Mouse (Mus musculus): ENCODE measurements at regions not wholly inside any gene's neighbourhood (a gene's known extent, or its start where the extent isn't known, plus 50 kb on each side); places are given as distances from the start of the nearest gene placed in this dataset.

- Histone ChIP-seq H3K4me3 (ENCODE audit: low read depth, low read length) (peak overlapping the region; percentile 38), H3K36me3 (ENCODE audit: control insufficient read depth, insufficient read depth, low read length) (no peaks in the 10 kb centered on the region), H3K4me1 (ENCODE audit: control insufficient read depth, insufficient read depth, low read length) (peaks cover 15% of the 10 kb centered on the region), H3K27me3 (ENCODE audit: control insufficient read depth, insufficient read depth, low read length) (peaks cover 26% of the 10 kb centered on the region; the same call in 1 of the 2 replicates), H3K4me2 (ENCODE audit: low read depth, severe bottlenecking) (peak overlapping the region; percentile 91), H3K9ac (ENCODE audit: low read length) (peak overlapping the region; percentile 12; the same call in 1 of the 2 replicates), H3K9me3 (ENCODE audit: control insufficient read depth, low read length) (no peaks in the 10 kb centered on the region), H3K27ac (replicated peaks; ENCODE audit: low read depth, low read length) (no peak overlapping the region)
- WGBS: under 1% methylated on average over 17 of the region's 17 CpGs
- ATAC-seq (ENCODE audit: insufficient number of reproducible peaks, low FRiP score, low TSS enrichment, low read depth) (no peak), DNase-seq (ENCODE audit: low spot score) (peak; percentile 41)
Observed at GRCm38 (mm10) chr3:118434311-118434710, 127.6 kb upstream of the Dpyd start.

- peaks cover 15% of the 10 kb centered on the region for H3K4me1 ChIP-seq (ENCODE audit: control insufficient read depth, insufficient read depth, low read length)
- DNase-seq (ENCODE audit: low spot score) (peak; percentile 42), ATAC-seq (ENCODE audit: insufficient number of reproducible peaks, low FRiP score, low TSS enrichment, low read depth) (no peak)
- WGBS: 2% methylated on average over 13 of the region's 13 CpGs
- peaks cover 26% of the 10 kb centered on the region; the same call in 1 of the 2 replicates for H3K27me3 ChIP-seq (ENCODE audit: control insufficient read depth, insufficient read depth, low read length)
- no peak overlapping the region for H3K9ac ChIP-seq (ENCODE audit: low read length)
- peak overlapping the region; percentile 38 for H3K4me3 ChIP-seq (ENCODE audit: low read depth, low read length)
- H3K36me3 ChIP-seq (ENCODE audit: control insufficient read depth, insufficient read depth, low read length): no peaks in the 10 kb centered on the region
- H3K4me2 ChIP-seq (ENCODE audit: low read depth, severe bottlenecking): peak overlapping the region; percentile 91
- H3K27ac ChIP-seq (replicated peaks; ENCODE audit: low read depth, low read length): no peak overlapping the region
- no peaks in the 10 kb centered on the region for H3K9me3 ChIP-seq (ENCODE audit: control insufficient read depth, low read length)
Observed at GRCm38 (mm10) chr3:118434847-118435246, 127.1 kb upstream of the Dpyd start.

- Histone ChIP-seq H3K9ac (ENCODE audit: low read length) (no peak overlapping the region), H3K27me3 (ENCODE audit: control insufficient read depth, insufficient read depth, low read length) (peaks cover 24% of the 10 kb centered on the region; the same call in 1 of the 2 replicates), H3K4me2 (ENCODE audit: low read depth, severe bottlenecking) (peak overlapping the region; percentile 91), H3K36me3 (ENCODE audit: control insufficient read depth, insufficient read depth, low read length) (no peaks in the 10 kb centered on the region), H3K4me3 (ENCODE audit: low read depth, low read length) (peak overlapping the region; percentile 38; the same call in 1 of the 2 replicates), H3K27ac (replicated peaks; ENCODE audit: low read depth, low read length) (no peak overlapping the region), H3K9me3 (ENCODE audit: control insufficient read depth, low read length) (no peaks in the 10 kb centered on the region), H3K4me1 (ENCODE audit: control insufficient read depth, insufficient read depth, low read length) (peaks cover 12% of the 10 kb centered on the region)
- DNase-seq (ENCODE audit: low spot score) (no peak), ATAC-seq (ENCODE audit: insufficient number of reproducible peaks, low FRiP score, low TSS enrichment, low read depth) (no peak)
- 6% methylated on average over 9 of the region's 9 CpGs for WGBS
Observed at GRCm38 (mm10) chr3:118435248-118435647, 126.7 kb upstream of the Dpyd start.

GRCm38 (mm10) chr3:118443742-118444332, 118.1 kb upstream of the Dpyd start:
- no peak for ATAC-seq (ENCODE audit: insufficient number of reproducible peaks, low FRiP score, low TSS enrichment, low read depth)
- WGBS: 54% methylated on average over 8 of the region's 8 CpGs

GRCm38 (mm10) chr3:118445360-118445759, 116.6 kb upstream of the Dpyd start:
- no peaks in the 10 kb centered on the region for H3K9me3 ChIP-seq (ENCODE audit: control insufficient read depth, low read length)
- no peak overlapping the region for H3K9ac ChIP-seq (ENCODE audit: low read length)
- DNase-seq (ENCODE audit: low spot score) (no peak), ATAC-seq (ENCODE audit: insufficient number of reproducible peaks, low FRiP score, low TSS enrichment, low read depth) (no peak)
- no peaks in the 10 kb centered on the region for H3K36me3 ChIP-seq (ENCODE audit: control insufficient read depth, insufficient read depth, low read length)
- 77% methylated on average over 4 of the region's 4 CpGs for WGBS
- no peaks in the 10 kb centered on the region for H3K27me3 ChIP-seq (ENCODE audit: control insufficient read depth, insufficient read depth, low read length)
- no peak overlapping the region for H3K4me3 ChIP-seq (ENCODE audit: low read depth, low read length)
- no peaks in the 10 kb centered on the region for H3K4me1 ChIP-seq (ENCODE audit: control insufficient read depth, insufficient read depth, low read length)
- H3K4me2 ChIP-seq (ENCODE audit: low read depth, severe bottlenecking): no peak overlapping the region
- H3K27ac ChIP-seq (replicated peaks; ENCODE audit: low read depth, low read length): no peak overlapping the region

More at GRCm38 (mm10) chr3:118443742-118444332, 118.1 kb upstream of the Dpyd start:
- peak; percentile 26 for DNase-seq (ENCODE audit: low spot score)
- no peaks in the 10 kb centered on the region for H3K36me3 ChIP-seq (ENCODE audit: control insufficient read depth, insufficient read depth, low read length)
- no peaks in the 10 kb centered on the region for H3K9me3 ChIP-seq (ENCODE audit: control insufficient read depth, low read length)
- no peaks in the 10 kb centered on the region for H3K27me3 ChIP-seq (ENCODE audit: control insufficient read depth, insufficient read depth, low read length)
- H3K9ac ChIP-seq (ENCODE audit: low read length): no peak overlapping the region
- H3K4me1 ChIP-seq (ENCODE audit: control insufficient read depth, insufficient read depth, low read length): no peaks in the 10 kb centered on the region
- no peak overlapping the region for H3K4me3 ChIP-seq (ENCODE audit: low read depth, low read length)
- no peak overlapping the region for H3K4me2 ChIP-seq (ENCODE audit: low read depth, severe bottlenecking)
- no peak overlapping the region for H3K27ac ChIP-seq (replicated peaks; ENCODE audit: low read depth, low read length)

- no peak overlapping the region for H3K9ac ChIP-seq (ENCODE audit: low read length)
- WGBS: 82% methylated on average over 2 of the region's 2 CpGs
- ATAC-seq (ENCODE audit: insufficient number of reproducible peaks, low FRiP score, low TSS enrichment, low read depth) (no peak), DNase-seq (ENCODE audit: low spot score) (no peak)
- no peaks in the 10 kb centered on the region for H3K9me3 ChIP-seq (ENCODE audit: control insufficient read depth, low read length)
- no peaks in the 10 kb centered on the region for H3K4me1 ChIP-seq (ENCODE audit: control insufficient read depth, insufficient read depth, low read length)
- no peak overlapping the region for H3K4me3 ChIP-seq (ENCODE audit: low read depth, low read length)
- no peaks in the 10 kb centered on the region for H3K36me3 ChIP-seq (ENCODE audit: control insufficient read depth, insufficient read depth, low read length)
- no peak overlapping the region for H3K27ac ChIP-seq (replicated peaks; ENCODE audit: low read depth, low read length)
- H3K27me3 ChIP-seq (ENCODE audit: control insufficient read depth, insufficient read depth, low read length): no peaks in the 10 kb centered on the region
- H3K4me2 ChIP-seq (ENCODE audit: low read depth, severe bottlenecking): no peak overlapping the region
Observed at GRCm38 (mm10) chr3:118459636-118460035, 102.3 kb upstream of the Dpyd start.

GRCm38 (mm10) chr3:118465611-118466010, 96.3 kb upstream of the Dpyd start:
- Histone ChIP-seq H3K4me1 (ENCODE audit: control insufficient read depth, insufficient read depth, low read length) (no peaks in the 10 kb centered on the region), H3K9ac (ENCODE audit: low read length) (no peak overlapping the region), H3K9me3 (ENCODE audit: control insufficient read depth, low read length) (no peaks in the 10 kb centered on the region), H3K36me3 (ENCODE audit: control insufficient read depth, insufficient read depth, low read length) (no peaks in the 10 kb centered on the region), H3K4me3 (ENCODE audit: low read depth, low read length) (no peak overlapping the region), H3K4me2 (ENCODE audit: low read depth, severe bottlenecking) (no peak overlapping the region), H3K27me3 (ENCODE audit: control insufficient read depth, insufficient read depth, low read length) (no peaks in the 10 kb centered on the region), H3K27ac (replicated peaks; ENCODE audit: low read depth, low read length) (no peak overlapping the region)
- no peak for ATAC-seq (ENCODE audit: insufficient number of reproducible peaks, low FRiP score, low TSS enrichment, low read depth)
- no peak for DNase-seq (ENCODE audit: low spot score)
- WGBS: 94% methylated on average over 2 of the region's 2 CpGs

- no peaks in the 10 kb centered on the region for H3K36me3 ChIP-seq (ENCODE audit: control insufficient read depth, insufficient read depth, low read length)
- peak overlapping the region; percentile 3; the same call in 1 of the 2 replicates for H3K27ac ChIP-seq (replicated peaks; ENCODE audit: low read depth, low read length)
- H3K27me3 ChIP-seq (ENCODE audit: control insufficient read depth, insufficient read depth, low read length): no peaks in the 10 kb centered on the region
- DNase-seq (ENCODE audit: low spot score) (peak; percentile 54), ATAC-seq (ENCODE audit: insufficient number of reproducible peaks, low FRiP score, low TSS enrichment, low read depth) (peak; percentile 80)
- no peaks in the 10 kb centered on the region for H3K9me3 ChIP-seq (ENCODE audit: control insufficient read depth, low read length)
- no peaks in the 10 kb centered on the region for H3K4me1 ChIP-seq (ENCODE audit: control insufficient read depth, insufficient read depth, low read length)
- WGBS: 12% methylated on average over 10 of the region's 10 CpGs
- H3K4me2 ChIP-seq (ENCODE audit: low read depth, severe bottlenecking): no peak overlapping the region
- no peak overlapping the region for H3K4me3 ChIP-seq (ENCODE audit: low read depth, low read length)
- no peak overlapping the region for H3K9ac ChIP-seq (ENCODE audit: low read length)
Observed at GRCm38 (mm10) chr3:118472215-118472799, 89.6 kb upstream of the Dpyd start.
